Mouse (Mus musculus): ENCODE measurements around the gene Wdsub1.

Wdsub1 gene

GRCm38 (mm10) chr2:59806038-59806437 is 76.4 kb downstream of the Wdsub1 start:
- no peak for DNase-seq (ENCODE audit: low spot score in 2 of 2)

DNA sequence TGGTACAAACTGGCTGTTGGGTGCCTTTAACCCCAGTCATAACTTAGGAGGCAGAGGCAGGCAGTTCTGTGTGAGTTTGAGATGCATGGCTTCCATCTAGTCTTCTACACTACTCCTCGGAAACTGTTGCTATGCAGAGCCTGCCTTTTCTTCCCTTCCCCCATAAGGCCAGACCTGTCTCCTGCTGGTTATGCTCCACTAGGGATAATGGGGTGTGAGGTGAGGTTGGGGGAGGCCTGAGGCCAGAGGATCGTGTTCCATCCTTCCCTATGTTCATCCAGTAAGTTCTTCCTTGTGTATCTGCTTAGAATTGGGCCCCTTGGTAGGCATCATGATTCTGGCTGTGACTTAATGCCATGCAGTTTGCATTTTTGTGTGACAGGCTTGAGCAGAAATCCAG is 76.8 kb downstream of the Wdsub1 start:
- DNase-seq (ENCODE audit: low spot score in 2 of 2): no peak

DNA sequence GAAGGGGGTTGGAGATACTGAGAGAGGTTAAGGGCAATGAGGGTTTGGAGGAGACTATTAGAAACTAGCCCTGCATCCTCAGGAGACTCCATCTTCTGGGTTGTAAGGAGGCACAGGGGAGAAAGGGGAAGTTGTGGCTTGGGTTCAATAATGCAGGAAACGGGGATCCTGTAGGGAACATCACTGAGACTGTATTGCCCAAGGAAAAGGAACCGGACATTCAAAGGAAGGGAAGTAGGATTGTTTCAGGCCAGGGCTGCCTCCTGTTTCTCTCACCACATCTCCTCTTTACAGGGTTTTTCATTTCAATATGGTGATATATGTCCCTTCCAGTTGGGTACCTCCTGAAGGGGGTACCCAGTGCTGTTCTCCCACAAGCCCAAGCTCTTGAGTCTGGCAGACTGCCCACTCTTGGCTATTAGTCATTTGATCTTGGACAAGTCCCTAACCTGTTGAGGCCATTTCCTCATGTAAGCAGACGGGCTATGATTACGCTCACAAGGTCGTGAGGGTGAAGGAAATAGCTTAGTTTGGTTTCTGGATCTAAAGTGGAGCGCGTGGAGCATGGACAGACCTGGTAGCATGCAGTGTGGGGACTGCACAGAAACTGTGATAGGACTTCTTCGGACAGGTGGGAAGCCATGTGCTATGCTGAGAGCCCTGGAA is 79.5 kb downstream of the Wdsub1 start:
- DNase-seq (ENCODE audit: low spot score in 2 of 2): no peak

Measured in right cerebral cortex, adult 2 months (tissue).